Mouse (Mus musculus): ENCODE results near the gene Gm21970.

DNA sequence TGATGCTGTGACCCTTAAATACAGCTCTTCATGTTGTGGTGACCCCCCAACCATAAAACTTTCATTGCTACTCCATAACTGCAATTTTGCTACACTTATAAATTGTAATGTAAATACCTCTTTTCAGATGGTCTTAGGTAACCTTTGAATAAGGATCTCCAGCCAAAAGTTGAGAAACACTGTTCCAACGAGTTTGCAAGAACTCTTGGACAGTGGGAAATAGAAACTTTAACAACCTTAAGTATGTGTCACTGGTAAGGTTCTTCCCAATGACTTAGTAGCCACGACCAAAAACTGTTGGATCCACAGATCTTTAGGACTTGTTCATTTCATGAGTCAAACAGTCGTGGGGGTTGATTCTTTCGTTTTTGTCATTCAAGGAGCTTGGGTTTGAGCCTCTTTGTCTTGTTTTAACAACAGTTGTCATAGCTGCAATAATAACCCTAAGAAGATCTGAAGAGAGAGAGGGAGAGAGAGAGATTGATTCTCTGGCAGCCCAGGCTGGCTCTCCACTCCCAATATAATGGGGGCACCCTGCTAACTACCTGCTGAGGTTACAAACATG, 72.4 kb downstream of the Gm21970 start:
- TF ChIP-seq CTCF (IDR thresholded peaks at IDR 0.05; ENCODE audit: low read depth, low read length), result no peak
- TF ChIP-seq POLR2A (IDR thresholded peaks at IDR 0.05; ENCODE audit: borderline replicate concordance, low read depth, low read length), result no peak
